Mouse (Mus musculus) T-cell, adult 2 months (primary cell): ENCODE data around the gene Prf1.
A peak's percentile ranks its signal among the peaks of the same experiment; 100 is the strongest.

Experiments used
- DNase-seq: peaks from one replicate; pipeline ENCODE4 v3.0.0; 2022; ENCODE audit warnings: low spot score

The Prf1 gene

DNA sequence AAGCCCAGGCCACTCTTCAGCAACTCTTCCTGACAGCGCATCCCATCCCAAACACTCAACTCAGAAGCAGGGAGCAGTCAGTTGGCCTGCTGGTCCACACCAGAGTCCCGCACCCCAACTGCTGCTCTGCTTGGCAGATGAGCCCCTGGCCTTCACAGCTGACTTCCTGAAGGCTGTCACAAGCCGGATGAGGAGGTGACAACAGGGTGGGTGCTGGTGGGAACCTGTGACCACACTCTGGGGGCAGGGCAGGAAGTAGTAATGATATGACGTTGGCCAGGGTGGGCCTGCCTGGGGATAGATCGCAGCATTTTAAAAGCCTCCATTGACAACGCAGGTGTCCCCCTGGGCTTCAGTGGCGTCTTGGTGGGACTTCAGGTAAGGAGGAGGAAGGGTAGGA lies at the start of gene Prf1:
Gene Prf1 (plus strand): TSS at position 357 of the 400 bp plus-strand sequence.
- peak; percentile 92 for DNase-seq

DNA sequence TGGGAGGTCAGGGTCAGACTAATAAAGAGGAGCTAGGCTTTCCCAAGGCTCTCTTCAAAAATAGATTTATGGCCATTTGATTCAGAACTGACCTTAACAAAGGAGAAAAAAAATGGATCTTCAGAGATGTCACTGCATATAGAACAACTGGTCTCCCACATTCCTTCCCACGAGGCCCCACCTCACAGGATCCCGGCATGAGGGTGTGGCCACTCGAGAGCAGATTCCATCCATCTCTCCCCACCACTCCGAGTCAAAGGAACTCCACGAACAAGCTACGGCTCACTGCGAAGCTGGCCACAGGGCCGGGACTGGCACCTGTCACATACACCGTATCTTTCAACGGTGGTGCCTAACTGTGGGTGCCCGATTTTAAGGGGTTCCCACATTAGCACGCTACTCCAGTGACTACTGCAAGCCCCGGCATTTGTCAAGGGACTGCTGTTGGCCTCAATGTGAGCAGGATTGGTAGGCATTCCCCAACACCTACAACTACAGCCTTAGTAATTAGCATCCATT lies 49.0 kb upstream of the Prf1 start:
- no peak for DNase-seq

DNA sequence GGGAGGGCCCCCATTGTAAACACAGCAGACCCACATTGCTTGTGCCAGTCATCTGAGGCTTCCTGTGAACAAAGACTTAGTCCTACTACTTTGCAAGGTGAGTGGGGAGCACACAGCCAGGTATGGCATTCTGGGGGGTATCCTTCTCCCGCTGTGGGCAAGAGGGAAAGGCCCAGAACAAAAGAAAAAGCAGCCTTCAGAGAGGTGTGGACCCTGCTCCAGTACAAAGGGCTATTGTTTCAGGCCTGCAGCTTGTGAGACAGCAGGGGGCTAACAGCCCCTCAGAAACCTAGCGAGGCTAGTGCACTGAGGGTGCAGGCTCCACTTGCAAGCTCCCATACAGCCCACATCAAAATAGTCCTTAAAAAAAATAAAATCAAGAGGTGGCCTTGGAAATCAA lies 47.7 kb upstream of the Prf1 start:
- no peak for DNase-seq

DNA sequence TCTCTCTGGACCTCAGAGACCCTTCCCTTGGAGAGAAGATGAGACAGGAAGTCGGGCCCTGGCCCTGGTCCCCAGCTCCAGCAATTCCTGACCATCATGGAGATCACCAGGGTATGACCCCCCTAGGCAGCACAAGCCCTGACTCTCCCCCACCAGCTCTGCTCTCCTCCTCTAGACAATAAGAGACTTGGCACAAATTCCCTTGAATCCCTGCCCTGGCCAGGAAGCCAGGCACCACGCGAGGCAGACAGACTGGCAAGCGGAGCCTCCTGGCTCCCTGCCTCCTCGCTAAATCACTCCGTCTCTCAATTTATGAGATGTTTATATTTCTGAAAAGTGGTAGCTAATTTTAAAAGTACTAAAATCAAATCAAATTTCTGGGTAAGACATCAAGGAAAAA lies 42.9 kb upstream of the Prf1 start:
- no peak for DNase-seq

DNA sequence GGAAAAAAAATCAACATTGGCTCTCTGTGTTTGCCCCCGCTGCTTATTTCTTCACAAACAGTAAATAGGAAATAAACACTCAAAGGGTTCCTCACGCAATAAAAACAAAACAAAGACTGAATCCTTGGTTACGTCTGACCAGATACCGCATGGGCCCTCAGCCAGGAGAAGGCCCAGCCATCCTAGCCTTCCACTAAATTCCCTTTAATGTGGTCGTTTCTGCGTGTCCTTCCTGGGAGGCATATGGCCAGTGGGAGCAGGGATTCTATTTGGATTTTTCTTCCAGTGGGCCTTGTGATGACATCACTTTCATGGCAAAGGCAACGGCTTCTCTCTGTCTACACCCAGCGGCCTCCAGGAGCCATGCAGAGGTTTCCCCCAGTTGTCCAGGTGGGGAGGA lies 42.4 kb upstream of the Prf1 start:
- DNase-seq = no peak

DNA sequence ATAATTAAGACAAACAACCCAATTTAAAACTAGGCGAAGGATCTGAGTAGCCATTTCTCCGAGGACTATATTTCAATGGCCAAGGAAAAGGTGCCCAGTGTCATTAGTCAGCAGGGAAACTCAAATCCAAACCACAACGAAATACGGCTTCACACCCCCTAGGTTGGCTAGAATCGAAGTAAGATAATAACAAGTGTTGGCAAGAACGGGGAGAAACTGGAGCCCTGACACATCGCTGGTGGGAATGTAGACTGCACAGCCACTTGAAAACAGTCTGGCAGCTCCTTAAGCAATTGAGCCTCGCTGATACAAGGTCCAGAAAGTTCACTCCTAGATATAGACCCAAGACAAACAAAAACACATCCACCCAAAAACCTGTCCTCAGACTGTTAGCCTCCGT lies 41.0 kb upstream of the Prf1 start:
- no peak for DNase-seq

DNA sequence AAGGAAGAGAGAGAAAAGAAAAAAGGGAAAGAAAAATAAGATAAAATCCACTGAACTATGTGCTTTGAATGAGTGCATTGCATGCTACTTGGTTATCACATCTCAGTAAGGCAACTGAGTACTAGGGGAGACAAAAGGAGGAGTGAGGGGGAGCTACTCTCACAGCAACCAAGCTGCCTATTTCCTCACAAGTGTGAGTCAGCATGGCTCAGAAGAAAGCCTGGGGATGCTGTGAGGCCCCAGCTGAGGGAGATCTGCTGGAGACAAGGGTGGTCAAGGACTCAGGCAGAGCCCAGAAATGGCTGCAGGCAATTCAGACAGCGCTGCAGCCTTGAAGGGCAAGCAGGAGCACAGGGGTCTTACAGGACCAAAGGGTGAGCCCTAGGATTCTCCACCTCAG lies 39.5 kb upstream of the Prf1 start:
- DNase-seq = no peak

DNA sequence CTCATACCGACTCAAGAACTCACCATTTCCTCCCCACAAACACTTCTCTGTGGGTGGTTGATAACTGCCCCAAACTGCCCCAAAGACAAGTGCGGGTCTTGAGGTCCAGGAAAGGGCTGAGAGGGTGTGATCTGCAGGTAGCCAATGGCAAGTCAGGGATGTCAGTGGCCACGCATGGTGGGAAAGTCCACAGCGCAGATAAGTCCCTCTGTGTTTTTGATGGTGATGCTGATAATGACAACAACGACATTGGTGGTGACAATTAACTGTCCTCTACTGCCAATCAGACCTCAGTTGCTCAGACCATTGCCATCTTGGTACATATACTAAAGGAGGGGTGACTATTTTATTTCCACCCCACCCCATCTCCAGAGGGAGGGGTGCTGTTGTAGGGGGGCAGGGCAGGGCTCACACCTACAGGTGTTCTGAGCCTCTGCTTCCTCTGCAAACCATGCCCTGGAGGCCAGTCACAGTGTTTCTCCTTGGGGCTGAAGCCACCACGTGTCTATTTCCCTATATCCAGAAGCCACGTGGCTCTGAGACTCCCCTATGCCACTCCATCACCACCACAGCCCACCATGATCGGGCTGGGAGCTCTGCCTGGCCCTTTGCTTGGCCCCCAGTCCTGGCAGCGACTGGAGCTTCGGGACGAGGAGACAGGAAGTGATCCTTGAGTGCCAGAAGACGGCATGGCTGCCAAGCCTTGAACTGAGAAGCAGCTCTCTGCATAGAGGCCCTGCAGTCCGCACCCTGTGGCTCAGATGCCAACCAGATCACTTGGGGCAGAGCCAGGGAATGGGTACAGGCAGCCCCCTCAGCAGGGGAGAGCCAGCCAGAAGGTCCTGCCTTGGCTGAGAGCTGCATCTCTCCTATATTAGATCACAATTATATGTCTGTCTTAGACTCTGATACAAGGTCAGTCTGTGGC lies 36.1 kb upstream of the Prf1 start:
- no peak for DNase-seq

DNA sequence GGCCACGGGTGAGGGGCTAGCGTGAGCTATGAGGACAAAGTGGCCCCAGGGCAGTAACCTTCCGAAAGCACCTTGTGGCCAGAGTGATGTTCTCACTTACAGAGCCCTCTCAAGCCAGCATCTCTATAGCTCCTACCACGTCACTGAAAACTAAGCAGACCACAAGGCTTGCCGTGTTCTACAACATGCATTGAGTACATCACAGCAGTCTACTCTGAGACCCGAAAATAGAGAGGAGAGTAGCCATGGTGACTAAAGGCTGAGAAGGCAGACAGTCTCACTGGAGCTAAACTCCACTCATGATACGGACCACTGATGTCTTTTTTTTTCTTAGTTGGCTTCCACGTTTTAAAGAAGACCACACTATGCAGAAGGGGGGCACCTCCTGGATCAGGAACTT lies 34.0 kb upstream of the Prf1 start:
- no peak for DNase-seq

DNA sequence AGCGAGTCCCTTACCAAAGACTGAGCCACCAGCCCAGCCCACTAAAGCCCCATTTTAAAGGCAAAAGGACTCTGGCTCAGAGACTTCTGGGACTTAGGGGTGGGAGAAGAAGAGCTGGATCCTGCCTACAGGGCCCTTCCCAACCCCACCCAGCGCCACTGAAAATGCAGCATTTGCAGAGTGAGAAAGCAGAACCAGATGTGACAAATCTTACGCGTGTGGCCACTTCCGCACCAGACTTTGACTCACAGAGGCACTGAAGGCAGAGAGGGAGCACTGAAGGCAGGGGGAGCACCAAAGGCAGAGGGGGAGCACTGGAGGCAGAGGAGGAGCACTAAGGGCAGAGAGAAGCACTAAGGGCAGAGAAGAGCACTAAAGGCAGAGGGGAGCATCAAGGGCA lies 30.3 kb upstream of the Prf1 start:
- DNase-seq = no peak

DNA sequence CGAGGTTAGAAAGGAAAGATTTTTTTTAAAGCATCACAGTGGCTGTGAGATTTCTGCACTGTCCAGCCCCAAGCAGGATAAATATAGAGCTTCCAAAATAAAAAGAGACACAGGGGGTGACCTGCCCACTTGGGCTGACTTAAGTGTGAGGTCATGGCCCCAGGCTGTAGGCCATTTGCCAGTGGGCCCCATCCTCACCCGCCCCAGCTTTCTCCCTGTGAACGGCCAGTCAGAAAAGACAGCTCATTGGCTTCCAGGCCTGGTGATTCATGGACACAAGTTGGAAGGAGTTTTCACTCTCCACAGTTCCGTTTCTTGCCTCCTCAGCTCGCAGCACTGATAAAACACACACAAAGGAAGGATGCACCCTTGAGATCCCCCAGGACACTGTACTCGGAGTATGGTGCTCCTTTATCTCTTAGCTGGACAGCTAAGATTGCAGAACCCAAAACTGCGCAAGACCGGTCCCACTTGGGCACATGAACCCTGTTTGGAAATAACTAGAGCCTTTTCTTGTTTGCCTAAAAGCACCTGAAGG lies 25.5 kb upstream of the Prf1 start:
- DNase-seq = no peak

DNA sequence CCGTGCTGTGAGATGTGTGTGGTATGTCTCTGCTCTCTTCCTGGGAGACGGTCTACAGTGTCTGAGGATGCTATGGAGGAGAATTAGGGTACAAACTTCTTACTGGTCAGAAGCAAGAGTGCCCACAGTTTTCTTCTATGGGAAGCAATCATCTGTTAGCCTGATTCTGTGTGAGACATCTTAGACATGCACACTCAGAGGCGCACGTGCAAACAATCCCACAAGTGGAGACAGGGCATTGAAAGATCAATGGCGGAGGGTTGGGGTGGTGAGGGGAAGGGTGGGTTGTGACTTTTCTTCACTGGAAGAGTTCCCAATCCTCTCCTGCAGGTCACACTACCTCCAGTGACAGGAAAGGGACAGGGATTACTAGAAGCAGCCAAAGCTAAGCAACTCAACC lies 25.0 kb upstream of the Prf1 start:
- no peak for DNase-seq

DNA sequence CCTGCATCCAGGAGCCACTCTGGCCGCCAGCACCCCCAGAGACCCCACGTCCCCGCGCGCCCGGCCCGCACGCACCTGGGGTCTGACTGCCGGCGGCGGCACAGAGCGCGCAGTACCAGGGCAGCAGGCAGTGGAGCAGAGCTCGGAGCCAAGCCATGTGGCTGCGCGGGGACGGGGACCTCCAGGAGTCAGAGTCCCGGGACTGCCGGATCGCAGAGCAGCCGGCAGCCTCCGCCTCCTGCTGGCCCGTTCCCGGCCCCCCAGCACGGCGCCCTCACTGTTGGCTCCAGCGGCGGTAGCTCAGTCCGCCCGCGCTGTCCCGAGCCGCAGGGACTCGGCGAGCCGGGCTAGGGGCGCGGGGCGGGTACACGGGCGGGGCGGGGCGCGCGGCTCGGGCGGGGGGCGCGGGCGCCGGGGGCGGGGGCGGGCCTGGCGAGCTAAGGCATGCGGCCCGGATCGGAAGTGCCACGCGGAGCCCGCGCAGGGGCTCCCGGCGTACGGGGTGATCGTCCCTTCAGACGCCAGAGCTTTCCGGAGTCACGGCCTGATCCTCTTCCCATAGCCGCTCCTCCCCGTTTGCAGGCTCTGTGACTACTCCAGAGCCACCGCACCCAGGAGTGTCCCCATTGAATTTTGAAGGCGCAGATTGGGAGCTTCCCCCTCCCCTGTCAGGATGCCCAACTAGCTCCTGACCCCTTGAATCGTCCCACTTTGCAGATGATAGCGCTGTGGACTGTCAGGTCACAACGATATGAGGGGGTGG lies 24.4 kb upstream of the Prf1 start, which contains the start of gene Adamts14:
Gene Adamts14 (minus strand): TSS at position 358 of the 763 bp plus-strand sequence.
- DNase-seq = peak; percentile 30

DNA sequence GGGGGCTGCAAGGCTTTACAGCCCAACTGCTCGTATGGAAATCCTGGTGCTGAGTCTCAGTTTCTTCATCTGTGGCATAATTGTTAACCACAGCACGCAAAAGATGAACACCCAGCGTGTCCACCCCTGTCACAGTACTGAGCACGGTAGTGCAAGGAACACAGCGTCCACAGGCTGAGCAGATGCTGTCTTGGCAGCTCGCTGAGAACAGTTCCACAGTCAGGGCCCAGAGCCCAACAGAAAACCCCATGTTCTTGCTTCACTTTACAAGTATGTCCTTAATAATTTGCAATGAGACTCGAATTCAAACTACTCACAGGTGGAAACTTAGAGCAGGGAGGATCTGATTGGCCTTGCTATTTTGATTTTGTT lies 23.8 kb upstream of the Prf1 start:
- no peak for DNase-seq

DNA sequence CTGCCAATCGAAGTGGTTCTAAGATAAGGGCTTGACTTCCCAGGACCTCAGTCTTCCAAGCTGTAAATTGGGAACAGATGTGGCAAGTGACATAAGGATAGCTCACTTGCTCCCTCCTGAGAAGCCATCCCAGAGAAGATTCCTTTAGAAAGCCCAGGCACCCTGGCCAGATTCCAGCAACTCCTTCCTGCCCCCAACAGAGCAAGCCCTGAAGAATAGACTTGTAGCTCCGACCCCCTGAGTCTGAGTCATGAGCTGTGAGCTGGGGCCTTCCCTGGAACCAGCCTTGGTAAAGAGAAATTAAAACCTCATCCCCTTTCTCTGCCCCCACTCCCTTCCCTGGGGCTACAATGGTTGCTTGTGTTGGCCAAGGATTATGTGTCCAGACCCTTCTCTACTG lies 23.1 kb upstream of the Prf1 start:
- no peak for DNase-seq

DNA sequence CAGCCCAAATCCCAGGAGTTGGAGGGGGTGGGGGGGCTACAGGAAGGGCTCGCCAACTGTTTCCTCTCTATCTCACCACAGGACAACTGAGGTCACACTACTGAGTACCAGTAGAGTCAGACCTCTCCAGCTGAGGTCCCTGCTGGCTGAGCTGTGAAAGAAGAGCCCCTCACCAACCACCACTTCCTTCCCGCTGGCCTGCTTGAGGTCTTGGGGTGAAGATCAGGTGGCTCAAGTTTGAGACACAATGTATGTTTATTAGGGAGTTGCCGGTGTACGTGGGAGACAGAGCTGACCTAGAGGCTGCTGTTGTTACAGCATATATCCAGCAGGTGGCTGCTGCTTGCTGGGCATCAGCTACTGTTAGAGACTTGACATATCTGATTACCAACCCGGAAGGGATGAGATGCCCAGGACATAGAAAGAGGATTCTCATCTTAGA lies 21.9 kb upstream of the Prf1 start:
- DNase-seq = peak; percentile 42

DNA sequence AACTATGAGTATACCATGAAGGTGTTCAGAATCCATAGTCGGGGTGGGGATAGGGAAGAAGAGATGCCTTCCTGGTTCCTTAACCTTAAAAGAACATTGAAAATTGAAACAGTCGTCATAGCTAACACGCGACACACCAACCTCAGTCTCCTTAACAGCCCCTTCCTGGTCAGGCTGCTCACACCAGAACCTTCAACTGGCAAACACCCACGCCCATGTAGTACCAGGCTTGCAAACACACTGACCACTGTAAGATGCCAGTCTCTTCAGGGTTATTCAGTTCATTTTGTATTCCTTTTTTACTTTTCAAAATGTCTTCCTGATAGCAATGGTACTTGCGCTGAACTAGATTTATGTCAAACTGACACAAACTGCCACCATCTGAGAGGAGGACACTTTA lies 20.6 kb upstream of the Prf1 start:
- DNase-seq = no peak

DNA sequence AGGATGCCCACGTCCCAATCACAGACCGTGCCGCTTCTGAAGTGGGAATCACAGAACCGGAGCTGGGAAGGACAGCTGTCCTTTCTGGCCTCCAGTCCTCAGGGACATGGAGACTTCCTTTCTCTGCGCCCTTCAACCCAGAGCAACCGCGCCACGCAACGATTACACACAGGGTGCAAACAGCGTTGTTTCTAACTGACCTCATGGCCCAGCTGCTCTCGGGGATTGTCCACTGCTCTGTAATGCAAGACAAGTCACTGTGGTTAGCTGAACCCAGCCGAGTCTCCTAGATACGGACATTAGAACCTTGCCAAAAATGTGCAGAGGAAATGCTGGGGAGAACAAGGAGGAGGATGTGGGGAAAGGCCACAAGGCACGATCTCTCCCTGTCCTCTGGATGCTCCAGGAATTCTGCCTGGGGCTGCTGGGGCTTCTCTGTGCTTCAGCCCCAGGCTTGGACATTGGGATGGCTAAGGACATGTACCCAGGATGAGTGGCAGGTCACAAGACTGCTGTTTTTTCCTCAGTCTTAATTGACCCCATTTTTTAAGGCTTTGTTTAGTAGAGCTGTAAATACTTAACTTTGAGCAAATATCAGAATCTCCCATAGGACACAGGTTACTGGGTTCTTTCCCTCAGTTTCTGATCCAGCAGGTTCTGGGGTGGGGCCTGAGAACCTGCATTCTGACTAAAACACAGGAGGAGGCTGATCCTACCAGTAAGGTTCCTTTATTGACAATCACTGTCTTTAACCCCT lies 19.5 kb upstream of the Prf1 start:
- DNase-seq = no peak

DNA sequence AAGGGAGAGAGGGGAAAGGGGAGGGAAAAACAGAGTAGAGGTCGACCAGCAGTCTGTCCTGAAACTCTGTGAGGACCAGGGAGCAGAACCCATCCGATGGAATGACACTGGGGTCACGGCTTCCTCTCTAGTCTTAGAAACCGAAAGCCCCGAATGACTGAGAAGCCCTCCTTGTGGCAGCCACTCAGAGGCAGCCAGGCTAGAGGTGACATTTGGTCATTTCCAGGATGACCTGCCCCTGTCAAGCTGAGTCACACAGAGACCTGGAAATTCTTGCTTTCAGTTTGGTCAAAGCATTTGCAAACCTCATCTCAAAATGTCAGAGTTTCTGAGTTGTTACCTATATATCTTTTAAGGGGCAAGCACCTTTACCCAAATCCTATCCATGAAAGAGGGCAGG lies 16.5 kb upstream of the Prf1 start:
- DNase-seq = no peak

DNA sequence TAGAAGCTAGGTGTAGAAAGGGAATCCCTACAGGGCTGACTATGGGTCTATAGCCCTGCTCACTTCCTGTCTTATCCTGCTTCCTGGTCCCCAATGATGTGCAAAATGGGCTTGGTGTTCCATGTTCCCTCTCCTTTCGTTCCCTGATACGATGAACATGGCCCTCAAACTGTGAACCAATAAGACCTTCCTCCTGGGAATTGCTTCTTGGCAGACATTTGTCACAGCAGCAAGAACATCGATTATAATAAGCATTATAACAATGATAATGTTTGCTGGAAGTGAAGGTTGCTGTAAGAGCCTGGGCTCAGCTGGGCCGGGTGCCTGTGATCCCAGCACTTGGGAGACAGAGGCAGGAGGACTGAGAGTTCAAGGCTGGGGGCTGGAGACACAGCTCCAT lies 13.3 kb upstream of the Prf1 start:
- no peak for DNase-seq

DNA sequence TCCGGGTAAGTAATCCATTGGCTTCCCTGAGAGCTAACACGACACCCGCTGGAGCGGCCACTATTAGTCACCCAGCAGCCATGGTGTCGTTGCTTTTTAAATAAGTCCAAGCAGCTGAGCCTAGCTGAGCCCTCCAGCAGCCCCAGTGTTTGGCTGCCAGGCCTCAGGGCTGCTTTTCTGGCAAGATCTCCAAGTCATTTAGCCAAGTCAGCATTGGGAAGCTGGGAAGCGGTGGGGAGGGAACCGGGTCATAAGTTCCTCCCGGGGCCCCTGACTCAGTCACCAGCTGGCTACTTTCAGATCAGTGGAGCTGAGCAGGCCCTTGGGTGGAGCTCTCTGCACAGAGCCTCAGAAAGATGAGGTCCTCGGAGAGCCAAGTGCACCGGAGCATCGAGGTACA lies 12.4 kb upstream of the Prf1 start:
- no peak for DNase-seq

DNA sequence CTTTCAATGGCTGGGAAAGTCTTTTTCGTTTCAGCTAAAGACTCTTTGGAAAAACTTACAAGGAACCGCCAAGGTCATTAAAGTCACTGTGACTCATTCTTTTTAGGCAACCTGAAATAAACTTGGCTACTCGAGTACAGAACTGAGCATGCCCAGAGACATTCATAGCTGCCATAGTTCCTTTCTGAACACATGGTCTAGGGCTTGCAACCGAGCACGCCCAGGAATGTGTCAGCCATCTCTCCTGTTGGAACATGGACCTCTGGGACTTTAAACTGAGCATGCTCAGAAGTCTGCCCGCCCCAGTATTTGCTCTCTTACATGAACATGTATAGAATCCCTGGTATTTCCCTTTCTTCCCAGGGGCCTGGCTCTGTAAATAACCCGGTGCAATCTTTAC lies 11.4 kb upstream of the Prf1 start:
- DNase-seq = no peak
